Mouse (Mus musculus) embryonic facial prominence, embryonic 14.5 days (tissue): Measurements from ENCODE around the gene Arl6ip4. TPM values are rescaled to one million over a fixed set of nuclear protein-coding genes. Genes with fewer than 3 reads are reported as not detected.
A peak's percentile ranks its signal among the peaks of the same experiment; 100 is the strongest.

Experiments used
- ATAC-seq: fragments of 200-750 bp; cut with Nextera tagmentation; 2 replicates; pipeline ENCODE4 v1.8.0; 2017; ENCODE audit warnings: low read depth, moderate number of reproducible peaks, moderate TSS enrichment
- DNase-seq: peaks from one replicate; pipeline ENCODE4 v3.0.0-alpha.2; 2015; ENCODE audit warnings: low spot score
- H3K27ac ChIP-seq: fragments of 300-500 bp; sonication (generic); replicated peaks from 2 replicates; pipeline ENCODE4 v1.5.1; 2014; ENCODE audit warnings: low read depth, mild to moderate bottlenecking, low read length, moderate library complexity
- H3K27me3 ChIP-seq: fragments of 300-500 bp; sonication (generic); replicated peaks from 2 replicates; pipeline ENCODE4 v1.6.1; 2014; ENCODE audit warnings: low read length; ENCODE audit not compliant: control insufficient read depth, insufficient read depth
- H3K36me3 ChIP-seq: fragments of 300-500 bp; sonication (generic); 2 replicates; pipeline ENCODE4 v1.6.1; 2014; ENCODE audit warnings: low read length, mixed read lengths; ENCODE audit not compliant: control insufficient read depth, insufficient read depth
- H3K4me1 ChIP-seq: fragments of 300-500 bp; sonication (generic); 2 replicates; pipeline ENCODE4 v1.6.1; 2014; ENCODE audit warnings: antibody characterized with exemption, low read length; ENCODE audit not compliant: control insufficient read depth, insufficient read depth
- H3K4me2 ChIP-seq: fragments of 300-500 bp; sonication (generic); 2 replicates; pipeline ENCODE4 v1.6.1; 2014; ENCODE audit warnings: low read depth, mild to moderate bottlenecking, low read length, moderate library complexity, mixed read lengths
- H3K4me3 ChIP-seq: fragments of 300-500 bp; sonication (generic); 2 replicates; pipeline ENCODE4 v1.5.1; 2014; ENCODE audit warnings: low read depth, mild to moderate bottlenecking, low read length
- H3K9ac ChIP-seq: fragments of 300-500 bp; sonication (generic); 2 replicates; pipeline ENCODE4 v1.6.1; 2014; ENCODE audit warnings: low read depth, mild to moderate bottlenecking, low read length, moderate library complexity, mixed read lengths
- H3K9me3 ChIP-seq: fragments of 300-500 bp; sonication (generic); 2 replicates; pipeline ENCODE4 v1.6.1; 2016; ENCODE audit warnings: low read length; ENCODE audit not compliant: control insufficient read depth
- WGBS: fragments of 180-500 bp; shearing (Covaris S2); extraction: QIAGEN DNeasy Blood & Tissue Kit; methylation state at CpG from one replicate; pipeline ENCODE4 v1.1.7; 2014; 5-methylcytosine and 5-hydroxymethylcytosine counted together
- polyA plus RNA-seq: library from polyadenylated mRNA; unstranded; fragments of >200 nt; fragmentation: Nextera tagmentation; extraction: Ambion mirVana; gene quantifications from 2 replicates; pipeline ENCODE4 v1.2.1, GENCODE M21; 2014

The Arl6ip4 gene
- polyA plus RNA-seq, 1 experiment from 2014 or later: 76.5 TPM

DNA sequence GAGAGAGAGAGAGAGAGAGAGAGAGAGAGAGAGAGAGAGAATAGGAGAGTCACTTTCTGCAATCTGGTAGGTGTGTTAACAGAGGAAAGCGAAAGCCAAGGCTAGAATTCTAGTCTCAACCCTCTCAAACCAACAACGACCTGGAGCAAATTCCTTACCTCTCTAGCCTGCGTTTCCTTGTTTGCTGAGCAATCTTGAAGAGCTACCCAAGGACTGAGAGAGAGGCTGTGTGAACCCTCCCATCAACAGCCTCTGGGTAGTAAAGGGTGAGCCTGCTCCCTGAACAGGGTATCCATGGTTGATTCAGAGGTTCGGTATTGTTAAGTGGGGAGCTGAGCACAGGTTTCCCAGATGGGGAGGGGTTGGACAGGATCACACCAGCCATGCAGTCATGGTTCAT lies 36.8 kb downstream of the Arl6ip4 start:
- H3K36me3 ChIP-seq: no peaks in the 10 kb centered on the region
- H3K4me2 ChIP-seq: no peak overlapping the region
- H3K4me1 ChIP-seq: no peaks in the 10 kb centered on the region
- H3K4me3 ChIP-seq: no peak overlapping the region
- no peak for ATAC-seq
- no peak overlapping the region for H3K27ac ChIP-seq
- no peak for DNase-seq
- H3K9me3 ChIP-seq: no peaks in the 10 kb centered on the region
- no peak overlapping the region for H3K9ac ChIP-seq
- 78% methylated on average over 4 of the region's 4 CpGs for WGBS
- no peaks in the 10 kb centered on the region for H3K27me3 ChIP-seq

DNA sequence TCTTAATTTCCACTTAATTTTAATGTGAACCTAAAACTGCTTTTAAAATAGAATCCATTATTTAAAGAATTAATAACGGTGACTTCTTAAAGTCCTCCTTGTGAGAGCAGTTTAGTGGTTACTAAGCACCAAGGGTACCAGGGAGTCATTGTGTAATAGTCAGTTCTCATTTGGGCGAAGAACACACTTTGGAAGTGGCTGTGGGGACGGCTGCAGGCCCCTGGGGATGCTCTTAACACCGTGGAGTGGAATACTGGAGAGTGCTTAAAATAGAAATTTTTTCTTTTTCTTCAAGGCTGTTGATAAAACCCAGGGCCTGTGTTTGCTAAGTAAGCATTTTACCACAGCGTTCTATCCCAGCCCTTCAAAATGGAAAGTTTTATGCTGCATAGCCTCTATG lies 40.1 kb downstream of the Arl6ip4 start:
- WGBS: 77% methylated on average over 5 of the region's 5 CpGs
- Histone ChIP-seq H3K27me3 (no peaks in the 10 kb centered on the region), H3K4me2 (no peak overlapping the region), H3K4me1 (no peaks in the 10 kb centered on the region), H3K27ac (no peak overlapping the region), H3K9ac (no peak overlapping the region), H3K9me3 (no peaks in the 10 kb centered on the region), H3K36me3 (no peaks in the 10 kb centered on the region), H3K4me3 (no peak overlapping the region)
- no peak for ATAC-seq
- DNase-seq: no peak

- H3K27ac ChIP-seq: no peak overlapping the region
- no peak overlapping the region for H3K9ac ChIP-seq
- ATAC-seq: no peak
- H3K4me2 ChIP-seq: no peak overlapping the region
- 69% methylated on average over 4 of the region's 4 CpGs for WGBS
- no peak for DNase-seq
- H3K9me3 ChIP-seq: no peaks in the 10 kb centered on the region
- H3K4me1 ChIP-seq: no peaks in the 10 kb centered on the region; the same call in 1 of the 2 replicates
- H3K36me3 ChIP-seq: no peaks in the 10 kb centered on the region
- H3K4me3 ChIP-seq: no peak overlapping the region
- H3K27me3 ChIP-seq: no peaks in the 10 kb centered on the region
Measured at GRCm38 (mm10) chr5:124158305-124158704, 42.4 kb downstream of the Arl6ip4 start.

DNA sequence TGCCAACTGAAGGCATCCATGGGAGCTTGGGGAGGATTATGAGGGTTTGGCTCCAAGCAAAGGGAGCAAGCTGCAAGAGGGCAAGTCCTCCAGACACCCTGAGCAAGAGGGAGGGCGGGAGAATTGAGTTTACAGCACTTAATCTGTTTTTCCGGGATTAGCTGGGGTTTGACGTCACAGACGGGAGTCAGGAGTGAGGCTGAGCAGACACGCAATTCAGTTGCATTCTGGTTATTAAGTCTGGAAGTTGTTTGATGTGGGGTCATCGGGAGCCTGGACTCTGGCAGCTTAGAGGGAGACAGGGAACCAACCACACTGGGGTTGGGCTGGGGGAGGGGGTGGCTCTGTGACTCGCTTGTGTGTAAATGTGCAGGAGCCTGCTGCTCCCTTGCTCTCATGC lies 43.6 kb downstream of the Arl6ip4 start:
- Histone ChIP-seq H3K4me1 (peaks cover 11% of the 10 kb centered on the region; the same call in 1 of the 2 replicates), H3K9ac (no peak overlapping the region), H3K4me3 (no peak overlapping the region), H3K27ac (no peak overlapping the region), H3K9me3 (no peaks in the 10 kb centered on the region), H3K36me3 (no peaks in the 10 kb centered on the region), H3K27me3 (no peaks in the 10 kb centered on the region), H3K4me2 (no peak overlapping the region)
- peak; percentile 27; the same call in 1 of the 2 replicates for ATAC-seq
- DNase-seq: peak; percentile 32
- WGBS: 23% methylated on average over 7 of the region's 7 CpGs

GRCm38 (mm10) chr5:124161831-124162230 lies 45.9 kb downstream of the Arl6ip4 start:
- H3K4me2 ChIP-seq: no peak overlapping the region
- H3K9ac ChIP-seq: no peak overlapping the region
- no peak overlapping the region for H3K27ac ChIP-seq
- H3K4me3 ChIP-seq: no peak overlapping the region
- no peaks in the 10 kb centered on the region for H3K27me3 ChIP-seq
- ATAC-seq (0 out of 2 replicates have a peak, but pooled peaks have one; percentile 4), DNase-seq (peak; percentile 29)
- H3K36me3 ChIP-seq: no peaks in the 10 kb centered on the region
- peaks cover 34% of the 10 kb centered on the region for H3K4me1 ChIP-seq
- no peaks in the 10 kb centered on the region for H3K9me3 ChIP-seq
- WGBS: 44% methylated on average over 10 of the region's 10 CpGs

- Histone ChIP-seq H3K4me2 (no peak overlapping the region), H3K9ac (no peak overlapping the region), H3K27ac (no peak overlapping the region), H3K27me3 (no peaks in the 10 kb centered on the region), H3K4me1 (peaks cover 41% of the 10 kb centered on the region), H3K4me3 (no peak overlapping the region), H3K36me3 (no peaks in the 10 kb centered on the region), H3K9me3 (no peaks in the 10 kb centered on the region)
- WGBS: 59% methylated on average over 5 of the region's 5 CpGs
- peak; percentile 83 for DNase-seq
- no peak for ATAC-seq
Measured at GRCm38 (mm10) chr5:124162577-124162976, 46.7 kb downstream of the Arl6ip4 start.

DNA sequence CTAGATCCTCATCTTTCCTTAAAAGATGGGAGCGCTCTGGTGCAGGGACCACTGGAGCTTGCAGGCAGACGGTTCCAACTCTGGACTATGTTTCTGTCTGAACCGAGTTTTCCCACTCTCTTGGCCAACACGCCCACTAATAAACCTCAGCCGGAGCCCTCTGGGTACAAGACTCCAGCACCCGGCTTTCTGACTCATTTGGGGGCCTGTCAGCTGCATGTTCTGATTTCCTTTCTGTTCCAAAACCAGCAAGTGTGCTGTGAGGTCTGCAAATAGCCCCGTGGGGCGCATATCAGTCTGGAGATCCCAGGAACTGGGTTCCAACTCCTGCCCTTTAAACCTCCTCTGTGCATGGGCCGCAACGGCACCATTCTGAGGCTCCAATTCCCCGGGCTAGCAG lies 47.6 kb downstream of the Arl6ip4 start:
- no peak for ATAC-seq
- 64% methylated on average over 11 of the region's 11 CpGs for whole genome bisulfite sequencing
- H3K4me1 ChIP-seq: peaks cover 44% of the 10 kb centered on the region
- no peak for DNase-seq
- H3K27me3 ChIP-seq: no peaks in the 10 kb centered on the region
- no peak overlapping the region for H3K4me3 ChIP-seq
- H3K9ac ChIP-seq: no peak overlapping the region
- no peak overlapping the region for H3K4me2 ChIP-seq
- H3K27ac ChIP-seq: no peak overlapping the region
- H3K9me3 ChIP-seq: no peaks in the 10 kb centered on the region
- no peaks in the 10 kb centered on the region for H3K36me3 ChIP-seq

GRCm38 (mm10) chr5:124165622-124166570 lies 50.0 kb downstream of the Arl6ip4 start:
- Histone ChIP-seq H3K9ac (0 out of 2 replicates have a peak overlapping the region, but pooled peaks have one; percentile 27), H3K9me3 (no peaks in the 10 kb centered on the region), H3K4me2 (0 out of 2 replicates have a peak overlapping the region, but pooled peaks have one; percentile 6), H3K4me1 (peaks cover 44% of the 10 kb centered on the region), H3K27ac (peak overlapping the region; percentile 68), H3K36me3 (no peaks in the 10 kb centered on the region), H3K4me3 (no peak overlapping the region), H3K27me3 (no peaks in the 10 kb centered on the region)
- DNase-seq (peak; percentile 88), ATAC-seq (peak; percentile 85)
- 41% methylated on average over 14 of the region's 15 CpGs for WGBS
